Mouse (Mus musculus) layer of hippocampus, adult 2 months (tissue): Measurements from ENCODE around the gene Tmem18. TPM values are rescaled to one million over a fixed set of nuclear protein-coding genes. Genes with fewer than 3 reads are reported as not detected.
A peak's percentile ranks its signal among the peaks of the same experiment; 100 is the strongest.

ENCODE experiments used
- DNase-seq, 2 experiments: peaks; one replicate each; pipeline ENCODE4 v3.0.0; 2022; ENCODE audit warnings: low spot score in 2 of 2
- H3K27ac ChIP-seq: fragments of 200-600 bp; 2 replicates; pipeline ENCODE4 v1.8.1; 2022
- H3K4me3 ChIP-seq: fragments of 200-600 bp; 2 replicates; pipeline ENCODE4 v1.8.1; 2022; ENCODE audit warnings: mild to moderate bottlenecking
- CTCF ChIP-seq: fragments of 200-600 bp; conservative IDR thresholded peaks from 2 replicates; pipeline ENCODE4 v1.8.1; 2022; ENCODE audit warnings: antibody characterized with exemption, mild to moderate bottlenecking, moderate library complexity
- microRNA-seq, 2 experiments: library from miRNA; unstranded; fragments of <30 nt; microRNA quantifications; one replicate each; pipeline ENCODE4 v1.2.0; 2021
- total RNA-seq, 2 experiments: library from RNA; stranded (reverse); gene quantifications; 2 replicates each; pipeline ENCODE4 v1.2.3; 2021

Gene Tmem18
- total RNA-seq, 2 experiments from 2014 or later, result 35.2 to 38.4 TPM

- no peak for TF ChIP-seq CTCF
- no peak overlapping the region for H3K27ac ChIP-seq
- H3K4me3 ChIP-seq, result no peak overlapping the region
- no peak for DNase-seq
Observed at GRCm38 (mm10) chr12:30604012-30604411, 19.8 kb downstream of the Tmem18 start.

GRCm38 (mm10) chr12:30604876-30605275, 20.6 kb downstream of the Tmem18 start:
- Histone ChIP-seq H3K4me3 (no peak overlapping the region), H3K27ac (no peak overlapping the region)
- no peak for TF ChIP-seq CTCF
- no peak for DNase-seq

- Histone ChIP-seq H3K27ac (no peak overlapping the region), H3K4me3 (no peak overlapping the region)
- no peak for TF ChIP-seq CTCF
- no peak for DNase-seq
Observed at GRCm38 (mm10) chr12:30605941-30606340, 21.7 kb downstream of the Tmem18 start.

GRCm38 (mm10) chr12:30606743-30607142, 22.5 kb downstream of the Tmem18 start:
- no peak for DNase-seq
- Histone ChIP-seq H3K4me3 (no peak overlapping the region), H3K27ac (no peak overlapping the region)
- TF ChIP-seq CTCF, result peak; percentile 19; the same call in 1 of the 2 replicates

- no peak for TF ChIP-seq CTCF
- Histone ChIP-seq H3K4me3 (no peak overlapping the region), H3K27ac (no peak overlapping the region)
- peak in 1 of 2 experiments; percentile 45 for DNase-seq
Observed at GRCm38 (mm10) chr12:30618425-30618824, 34.2 kb downstream of the Tmem18 start.

- no peak for TF ChIP-seq CTCF
- H3K4me3 ChIP-seq, result no peak overlapping the region
- DNase-seq, result no peak
Observed at GRCm38 (mm10) chr12:30628466-30628865, 44.2 kb downstream of the Tmem18 start.

GRCm38 (mm10) chr12:30634534-30634933, 50.3 kb downstream of the Tmem18 start:
- no peak for TF ChIP-seq CTCF
- Histone ChIP-seq H3K27ac (no peak overlapping the region), H3K4me3 (no peak overlapping the region)
- no peak for DNase-seq

More at GRCm38 (mm10) chr12:30628466-30628865, 44.2 kb downstream of the Tmem18 start:
- H3K27ac ChIP-seq, result no peak overlapping the region

Small RNA genes lying within 50 kb of the gene (microRNA-seq; reads per million reads assigned to microRNA genes)
- gene Gm25243, result 0 reads per million in 2 experiments

Other genes with a start within 250 kb of the Tmem18 start
- gene Sntg2, start 211.1 kb upstream of the Tmem18 start, total RNA-seq, result 1 to 10 TPM; 5.0 to 5.8 TPM